Mouse (Mus musculus) lung, adult 10 weeks (tissue): ENCODE data around the gene Pid1. TPM values are rescaled to one million over a fixed set of nuclear protein-coding genes. Genes with fewer than 3 reads are reported as not detected.

ENCODE experiments used
- polyA plus RNA-seq: library from polyadenylated mRNA; stranded (reverse); fragments of 350-450 nt; fragmentation: Illumina TruSeq; extraction: RNeasy Lipid Tissue Mini Kit (QIAGEN cat#74804); gene quantifications from one replicate; pipeline ENCODE4 v1.2.3, GENCODE M21; 2014; ENCODE audit warnings: low read depth, low replicate concordance; ENCODE audit not compliant: insufficient read depth

Pid1 gene
- polyA plus RNA-seq = 23.4 TPM

GRCm38 (mm10) chr1:84363967-84364366, at the start of gene Pid1:
Gene Pid1, minus strand, starts transcription at chr1:84364180.

